ENCODE assay signal across 11 mouse cellular contexts in the genomic region with DNA sequence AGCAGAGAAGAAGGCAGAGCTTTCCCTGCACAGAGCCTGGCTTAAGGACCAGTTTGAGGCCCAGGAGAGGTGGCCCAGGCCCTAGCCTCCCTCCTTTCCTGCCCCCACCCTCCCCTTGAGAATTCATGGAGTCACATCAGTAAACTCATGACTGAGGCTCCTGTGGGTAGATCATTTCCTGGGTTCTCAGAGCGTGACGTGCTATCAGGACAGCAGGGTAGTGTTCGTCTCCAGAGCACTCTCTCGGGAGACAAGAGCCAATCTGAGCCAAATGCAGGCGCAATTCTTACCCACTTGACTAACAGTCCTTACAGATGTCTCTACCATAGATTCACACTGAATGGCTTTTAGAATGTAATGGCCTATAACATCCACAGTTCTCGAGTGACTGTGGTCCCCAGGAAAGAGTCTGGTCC. TPM values are rescaled to one million over a fixed set of nuclear protein-coding genes. Genes with fewer than 3 reads are reported as not detected.
DNase-seq lines count a peak whose midpoint lies in the region; ATAC-seq lines count a peak whose summit lies in the region.
"Had no signal": no experiment of that assay in that cellular context is flagged by ENCODE, and none has a peak within 500 bp of the region (broad histone marks: within the 10 kb centered on the region; RNA-seq: fewer than 3 reads in every experiment).

No protein-coding gene starts in this region.

- no peaks in the 10 kb centered on the region for H3K36me3 ChIP-seq in heart, embryonic 12.5 days
- no peaks in the 10 kb centered on the region for H3K36me3 ChIP-seq in heart, embryonic 16.5 days (ENCODE audit: control insufficient read depth, insufficient read depth)
- no peaks in the 10 kb centered on the region for H3K36me3 ChIP-seq in midbrain, embryonic 14.5 days (ENCODE audit: control insufficient read depth, insufficient read depth, low read length)

- H3K27me3 ChIP-seq in heart, embryonic 12.5 days (replicated peaks), result no peaks in the 10 kb centered on the region
- no peaks in the 10 kb centered on the region for H3K27me3 ChIP-seq in heart, embryonic 16.5 days (ENCODE audit: control insufficient read depth, insufficient read depth, low read length)
- no peaks in the 10 kb centered on the region for H3K27me3 ChIP-seq in midbrain, embryonic 14.5 days (ENCODE audit: control insufficient read depth, insufficient read depth, low read length)

- H3K4me1 ChIP-seq in heart, embryonic 12.5 days (replicated peaks), result peaks cover 42% of the 10 kb centered on the region
- H3K4me1 ChIP-seq in heart, embryonic 16.5 days (ENCODE audit: control insufficient read depth, insufficient read depth, low read length), result peaks cover 32% of the 10 kb centered on the region
- H3K4me1 ChIP-seq in midbrain, embryonic 14.5 days (ENCODE audit: control insufficient read depth, insufficient read depth, low read length), result peaks cover 8% of the 10 kb centered on the region

- no peak overlapping the region for H3K9ac ChIP-seq in heart, embryonic 12.5 days
- peak overlapping the region; percentile 45; the same call in 1 of the 2 replicates for H3K9ac ChIP-seq in heart, embryonic 16.5 days (ENCODE audit: low read length)
- no peak overlapping the region for H3K9ac ChIP-seq in midbrain, embryonic 14.5 days (replicated peaks; ENCODE audit: low read length)

- WGBS in heart, embryonic 12.5 days, result 17% methylated on average over 6 of the region's 6 CpGs
- 30% methylated on average over 6 of the region's 6 CpGs for WGBS in heart, embryonic 16.5 days
- 60% methylated on average over 6 of the region's 6 CpGs for WGBS in midbrain, embryonic 14.5 days

- no peak overlapping the region for H3K4me2 ChIP-seq in heart, embryonic 12.5 days
- H3K4me2 ChIP-seq in heart, embryonic 16.5 days (ENCODE audit: low read depth, low read length), result no peak overlapping the region
- no peak overlapping the region for H3K4me2 ChIP-seq in midbrain, embryonic 14.5 days (ENCODE audit: low read length)

- H3K4me3 ChIP-seq in heart, embryonic 12.5 days, result no peak overlapping the region
- H3K4me3 ChIP-seq in heart, embryonic 16.5 days (ENCODE audit: low read length), result no peak overlapping the region
- no peak overlapping the region for H3K4me3 ChIP-seq in midbrain, embryonic 14.5 days (replicated peaks; ENCODE audit: low read depth, low read length)

- H3K27ac ChIP-seq in heart, embryonic 12.5 days (ENCODE audit: poor library complexity, severe bottlenecking), result peak overlapping the region; percentile 74
- peak overlapping the region; percentile 76 for H3K27ac ChIP-seq in heart, embryonic 16.5 days (ENCODE audit: low read length)
- no peak overlapping the region; the same call in 1 of the 2 replicates for H3K27ac ChIP-seq in midbrain, embryonic 14.5 days (replicated peaks; ENCODE audit: low read depth, low read length)

- intact Hi-C loops in heart, postnatal 14 days (cut with DNase I), result no loop called here

- DNase-seq in heart, postnatal 14 days, result no peak
- DNase-seq in MN1 (ENCODE audit: low spot score), result peak; percentile 63
- DNase-seq in midbrain, embryonic 14.5 days, result peak; percentile 15
- no peak for DNase-seq in right cerebral cortex, postnatal 10 days (ENCODE audit: low spot score in 2 of 2)
- DNase-seq: cerebellum, adult 11-12 months; gastrocnemius, postnatal 36 days had no signal

- no peak for ATAC-seq in heart, embryonic 12.5 days (ENCODE audit: insufficient number of reproducible peaks, low FRiP score)
- ATAC-seq in heart, embryonic 16.5 days (replicated peaks; ENCODE audit: extremely low read depth, insufficient read depth, low FRiP score), result no peak; the same call in 1 of the 2 replicates
- no peak for ATAC-seq in midbrain, embryonic 14.5 days (ENCODE audit: low FRiP score, low TSS enrichment)
- no peak for ATAC-seq in megakaryocyte-erythroid progenitor cell, adult 5-6 weeks (replicated peaks; ENCODE audit: low FRiP score, low TSS enrichment, poor library complexity, severe bottlenecking)
- no peak for ATAC-seq in megakaryocyte, adult 5-6 weeks (ENCODE audit: poor library complexity, severe bottlenecking)

- H3K9me3 ChIP-seq in heart, embryonic 12.5 days (replicated peaks), result no peaks in the 10 kb centered on the region
- H3K9me3 ChIP-seq in heart, embryonic 16.5 days (replicated peaks; ENCODE audit: control insufficient read depth, low read length), result no peaks in the 10 kb centered on the region
- no peaks in the 10 kb centered on the region for H3K9me3 ChIP-seq in midbrain, embryonic 14.5 days (ENCODE audit: control insufficient read depth, low read length)

RNA-seq across cellular contexts. Expression of gene Adamtsl2, which starts 18.1 kb away (rescaled TPM):
- polyA plus RNA-seq in heart, embryonic 12.5 days (2016; fragmentation: Nextera tagmentation; extraction: Ambion mirVana), result 10.9 and 12.2 TPM in 2 replicates
- total RNA-seq in heart, postnatal 14 days (2021), result 10 to 100 TPM; 27.9 to 36.3 TPM
- 12.4 and 14.8 TPM in 2 replicates for polyA plus RNA-seq in heart, embryonic 16.5 days (2015; fragmentation: Nextera tagmentation; extraction: Ambion mirVana)
- polyA plus RNA-seq in midbrain, embryonic 14.5 days (2014; fragmentation: Nextera tagmentation; extraction: Ambion mirVana), result 7.1 and 7.6 TPM in 2 replicates
- total RNA-seq in megakaryocyte-erythroid progenitor cell, adult 5-6 weeks (2014; fragmentation: Nextera tagmentation), result 1.2 TPM in 1 of 2 replicates, not detected in the other
- not detected in 2 replicates for total RNA-seq in megakaryocyte-erythroid progenitor cell, adult 5-6 weeks (2017)
- not detected in 2 replicates for total RNA-seq in megakaryocyte, adult 5-6 weeks (2015)
- not detected in 2 replicates for total RNA-seq in megakaryocyte, adult 5-6 weeks (2017)
- total RNA-seq: MEL had no signal

RNA-seq across cellular contexts. Expression of gene Mymk, which starts 25.3 kb away (rescaled TPM):
- polyA plus RNA-seq in heart, embryonic 12.5 days (2016; fragmentation: Nextera tagmentation; extraction: Ambion mirVana), result 0.17 and 0.18 TPM in 2 replicates
- total RNA-seq in heart, postnatal 14 days (2021), result not detected
- 0.84 and 1.1 TPM in 2 replicates for polyA plus RNA-seq in heart, embryonic 16.5 days (2015; fragmentation: Nextera tagmentation; extraction: Ambion mirVana)
- polyA plus RNA-seq in midbrain, embryonic 14.5 days (2014; fragmentation: Nextera tagmentation; extraction: Ambion mirVana), result not detected in 2 replicates
- total RNA-seq in megakaryocyte-erythroid progenitor cell, adult 5-6 weeks (2014; fragmentation: Nextera tagmentation), result not detected in 2 replicates
- total RNA-seq in megakaryocyte-erythroid progenitor cell, adult 5-6 weeks (2017), result not detected in 2 replicates
- total RNA-seq in megakaryocyte, adult 5-6 weeks (2015), result not detected in 2 replicates
- total RNA-seq in megakaryocyte, adult 5-6 weeks (2017), result not detected in 2 replicates
- total RNA-seq: MEL had no signal

RNA-seq across cellular contexts. Expression of gene Fam163b, which starts 45.0 kb away (rescaled TPM):
- 0.50 and 0.56 TPM in 2 replicates for polyA plus RNA-seq in heart, embryonic 12.5 days (2016; fragmentation: Nextera tagmentation; extraction: Ambion mirVana)
- total RNA-seq in heart, postnatal 14 days (2021), result under 1 TPM; 0.38 to 0.51 TPM
- polyA plus RNA-seq in heart, embryonic 16.5 days (2015; fragmentation: Nextera tagmentation; extraction: Ambion mirVana), result 0.70 and 0.91 TPM in 2 replicates
- 2.8 and 4.2 TPM in 2 replicates for polyA plus RNA-seq in midbrain, embryonic 14.5 days (2014; fragmentation: Nextera tagmentation; extraction: Ambion mirVana)
- not detected in 2 replicates for total RNA-seq in megakaryocyte-erythroid progenitor cell, adult 5-6 weeks (2014; fragmentation: Nextera tagmentation)
- not detected in 2 replicates for total RNA-seq in megakaryocyte-erythroid progenitor cell, adult 5-6 weeks (2017)
- not detected in 2 replicates for total RNA-seq in megakaryocyte, adult 5-6 weeks (2015)
- not detected in 2 replicates for total RNA-seq in megakaryocyte, adult 5-6 weeks (2017)
- total RNA-seq: gastrocnemius, postnatal 36 days; MEL had no signal

Comparison
In these comparisons a context has a peak if more than half of its experiments do, and no peak if none do; other contexts are left out.
1. DNase-seq: peak in MN1 (single experiment) and midbrain, embryonic 14.5 days (single experiment); none in heart, postnatal 14 days (0 of 2) and right cerebral cortex, postnatal 10 days (0 of 2).
2. RNA of gene Adamtsl2, which starts 18.1 kb away (total RNA-seq): 27.9 to 36.3 TPM in heart, postnatal 14 days; 1.2 TPM in megakaryocyte-erythroid progenitor cell, adult 5-6 weeks and not detected in megakaryocyte, adult 5-6 weeks; every median in the first group is over 10 times any median in the second.